Mouse (Mus musculus) hindlimb bud, embryonic 11.5 days (tissue): ENCODE data around the gene Asb18.

Source experiments
- DNase-seq: peaks from one replicate; pipeline ENCODE4 v3.0.0-alpha.2; 2012; ENCODE audit warnings: low read depth, low spot score; ENCODE audit errors: extremely low spot score

Asb18 gene

GRCm38 (mm10) chr1:89974541-89974940 lies 39.9 kb downstream of the Asb18 start:
- no peak for DNase-seq

- DNase-seq, result no peak
Observed at GRCm38 (mm10) chr1:89971848-89972247, 42.6 kb downstream of the Asb18 start.

GRCm38 (mm10) chr1:89969714-89970110 lies 44.8 kb downstream of the Asb18 start:
- DNase-seq, result no peak

- no peak for DNase-seq
Observed at GRCm38 (mm10) chr1:89969072-89969713, 45.3 kb downstream of the Asb18 start.

GRCm38 (mm10) chr1:89968111-89968851 lies 46.2 kb downstream of the Asb18 start:
- no peak for DNase-seq

GRCm38 (mm10) chr1:89967585-89967984 lies 46.9 kb downstream of the Asb18 start:
- no peak for DNase-seq

GRCm38 (mm10) chr1:89964426-89964825 lies 50.0 kb downstream of the Asb18 start:
- no peak for DNase-seq

GRCm38 (mm10) chr1:89963296-89963695 lies 51.2 kb downstream of the Asb18 start:
- DNase-seq, result no peak

- no peak for DNase-seq
Observed at GRCm38 (mm10) chr1:89962092-89962491, 52.4 kb downstream of the Asb18 start.

- DNase-seq, result no peak
Observed at GRCm38 (mm10) chr1:89959393-89959792, 55.1 kb downstream of the Asb18 start.

- no peak for DNase-seq
Observed at GRCm38 (mm10) chr1:89943202-89943601, 71.3 kb downstream of the Asb18 start.

GRCm38 (mm10) chr1:89942395-89942976 lies 72.0 kb downstream of the Asb18 start:
- DNase-seq, result no peak

- no peak for DNase-seq
Observed at GRCm38 (mm10) chr1:89941701-89942381, 72.6 kb downstream of the Asb18 start.

GRCm38 (mm10) chr1:89940961-89941524 lies 73.4 kb downstream of the Asb18 start:
- no peak for DNase-seq

GRCm38 (mm10) chr1:89939981-89940726 lies 74.3 kb downstream of the Asb18 start:
- DNase-seq, result no peak

- no peak for DNase-seq
Observed at GRCm38 (mm10) chr1:89939596-89939960, 74.9 kb downstream of the Asb18 start.

GRCm38 (mm10) chr1:89938884-89939595 lies 75.4 kb downstream of the Asb18 start:
- DNase-seq, result no peak

GRCm38 (mm10) chr1:89935493-89936348 lies 78.7 kb downstream of the Asb18 start:
- DNase-seq, result no peak
